Mouse (Mus musculus) hindbrain, embryonic 10.5 days (tissue): ENCODE results near the gene Pik3ca. TPM values are rescaled to one million over a fixed set of nuclear protein-coding genes. Genes with fewer than 3 reads are reported as not detected.

Experiments used
- DNase-seq: peaks from one replicate; pipeline ENCODE4 v3.0.0-alpha.2; 2017; ENCODE audit warnings: low spot score
- H3K27ac ChIP-seq: fragments of 300-500 bp; sonication (generic); 2 replicates; pipeline ENCODE4 v1.5.1; 2016; ENCODE audit warnings: mild to moderate bottlenecking, moderate library complexity
- H3K27me3 ChIP-seq: fragments of 300-500 bp; sonication (generic); 2 replicates; pipeline ENCODE4 v1.6.1; 2016; ENCODE audit warnings: mild to moderate bottlenecking; ENCODE audit not compliant: poor library complexity, insufficient read depth, severe bottlenecking
- H3K36me3 ChIP-seq: fragments of 300-500 bp; sonication (generic); 2 replicates; pipeline ENCODE4 v1.6.1; 2016; ENCODE audit warnings: mild to moderate bottlenecking, moderate library complexity
- H3K4me1 ChIP-seq: fragments of 300-500 bp; sonication (generic); replicated peaks from 2 replicates; pipeline ENCODE4 v1.6.1; 2016; ENCODE audit warnings: mild to moderate bottlenecking
- H3K4me3 ChIP-seq: fragments of 300-500 bp; sonication (generic); 2 replicates; pipeline ENCODE4 v1.5.1; 2016; ENCODE audit warnings: mild to moderate bottlenecking, moderate library complexity
- H3K9me3 ChIP-seq: fragments of 300-500 bp; sonication (generic); 2 replicates; pipeline ENCODE4 v1.6.1; 2016; ENCODE audit warnings: mild to moderate bottlenecking, moderate library complexity
- WGBS: fragments of 180-500 bp; shearing (Covaris S2); methylation state at CpG from one replicate; pipeline ENCODE4 v1.1.7; 2016; 5-methylcytosine and 5-hydroxymethylcytosine counted together
- polyA plus RNA-seq: library from polyadenylated mRNA; unstranded; fragments of >200 nt; fragmentation: Nextera tagmentation; extraction: Ambion mirVana; gene quantifications from 2 replicates; pipeline ENCODE4 v1.2.1, GENCODE M21; 2016

The Pik3ca gene
- polyA plus RNA-seq, 1 experiment from 2014 or later = 7.4 TPM

- WGBS = 68% methylated on average over 14 of the region's 14 CpGs
These were observed 74.9 kb downstream of the Pik3ca start for GRCm38 (mm10) chr3:32472191-32472900.

GRCm38 (mm10) chr3:32473184-32473583, 75.7 kb downstream of the Pik3ca start:
- Histone ChIP-seq H3K27me3 (no peaks in the 10 kb centered on the region), H3K36me3 (no peaks in the 10 kb centered on the region), H3K9me3 (no peaks in the 10 kb centered on the region), H3K4me3 (no peak overlapping the region), H3K27ac (no peak overlapping the region), H3K4me1 (0 out of 2 replicates have a peak, but pooled peaks cover 6% of the 10 kb centered on the region)
- 89% methylated on average over 10 of the region's 10 CpGs for WGBS
- DNase-seq = no peak

More at GRCm38 (mm10) chr3:32472191-32472900, 74.9 kb downstream of the Pik3ca start:
- no peaks in the 10 kb centered on the region for H3K36me3 ChIP-seq
- H3K27ac ChIP-seq = 0 out of 2 replicates have a peak overlapping the region, but pooled peaks have one; percentile 56
- H3K4me3 ChIP-seq = no peak overlapping the region
- no peaks in the 10 kb centered on the region for H3K9me3 ChIP-seq
- DNase-seq = no peak
- 0 out of 2 replicates have a peak, but pooled peaks cover 6% of the 10 kb centered on the region for H3K4me1 ChIP-seq
- H3K27me3 ChIP-seq = no peaks in the 10 kb centered on the region

- no peaks in the 10 kb centered on the region for H3K4me1 ChIP-seq
- H3K27me3 ChIP-seq = no peaks in the 10 kb centered on the region
- no peak for DNase-seq
- no peaks in the 10 kb centered on the region for H3K9me3 ChIP-seq
- WGBS = 95% methylated on average over 7 of the region's 7 CpGs
- no peaks in the 10 kb centered on the region for H3K36me3 ChIP-seq
- H3K4me3 ChIP-seq = no peak overlapping the region
- no peak overlapping the region for H3K27ac ChIP-seq
These were observed 82.5 kb downstream of the Pik3ca start for GRCm38 (mm10) chr3:32479961-32480360.

- no peak overlapping the region for H3K27ac ChIP-seq
- H3K4me1 ChIP-seq = no peaks in the 10 kb centered on the region
- no peaks in the 10 kb centered on the region for H3K27me3 ChIP-seq
- H3K36me3 ChIP-seq = no peaks in the 10 kb centered on the region
- no peak overlapping the region for H3K4me3 ChIP-seq
- no peaks in the 10 kb centered on the region for H3K9me3 ChIP-seq
- no peak for DNase-seq
- 83% methylated on average over 3 of the region's 3 CpGs for WGBS
These were observed 85.6 kb downstream of the Pik3ca start for GRCm38 (mm10) chr3:32483035-32483434.

- Histone ChIP-seq H3K36me3 (no peaks in the 10 kb centered on the region), H3K9me3 (no peaks in the 10 kb centered on the region), H3K27ac (no peak overlapping the region), H3K4me3 (no peak overlapping the region), H3K27me3 (no peaks in the 10 kb centered on the region), H3K4me1 (no peaks in the 10 kb centered on the region)
- 84% methylated on average over 4 of the region's 4 CpGs for WGBS
- no peak for DNase-seq
These were observed 89.1 kb downstream of the Pik3ca start for GRCm38 (mm10) chr3:32486543-32486942.

- no peak for DNase-seq
- H3K9me3 ChIP-seq = no peaks in the 10 kb centered on the region
- H3K27ac ChIP-seq = no peak overlapping the region
- H3K27me3 ChIP-seq = no peaks in the 10 kb centered on the region
- no peaks in the 10 kb centered on the region for H3K4me1 ChIP-seq
- no peak overlapping the region for H3K4me3 ChIP-seq
- 83% methylated on average over 6 of the region's 6 CpGs for WGBS
- no peaks in the 10 kb centered on the region for H3K36me3 ChIP-seq
These were observed 90.7 kb downstream of the Pik3ca start for GRCm38 (mm10) chr3:32488172-32488571.

- H3K27ac ChIP-seq = no peak overlapping the region
- 84% methylated on average over 15 of the region's 15 CpGs for WGBS
- no peak overlapping the region for H3K4me3 ChIP-seq
- H3K27me3 ChIP-seq = no peaks in the 10 kb centered on the region
- DNase-seq = no peak
- no peaks in the 10 kb centered on the region for H3K36me3 ChIP-seq
- no peaks in the 10 kb centered on the region for H3K9me3 ChIP-seq
- peaks cover 8% of the 10 kb centered on the region for H3K4me1 ChIP-seq
These were observed 92.8 kb downstream of the Pik3ca start for GRCm38 (mm10) chr3:32490076-32490927.

- no peaks in the 10 kb centered on the region for H3K27me3 ChIP-seq
- H3K9me3 ChIP-seq = no peaks in the 10 kb centered on the region
- no peak for DNase-seq
These were observed 93.5 kb downstream of the Pik3ca start for GRCm38 (mm10) chr3:32490928-32491315.

GRCm38 (mm10) chr3:32492097-32493090, 94.9 kb downstream of the Pik3ca start, which contains the start of gene Kcnmb3:
Gene Kcnmb3, minus strand, starts transcription at chr3:32492231.
- Histone ChIP-seq H3K27ac (no peak within 1 kb of the TSS), H3K36me3 (no peaks in the 10 kb centered on the region), H3K4me1 (peaks cover 23% of the 10 kb centered on the region), H3K27me3 (no peaks in the 10 kb centered on the region), H3K9me3 (no peaks in the 10 kb centered on the region), H3K4me3 (no peak within 1 kb of the TSS)
- WGBS = 84% methylated on average over 11 of the region's 11 CpGs
- DNase-seq = no peak

More at GRCm38 (mm10) chr3:32490928-32491315, 93.5 kb downstream of the Pik3ca start:
- H3K4me1 ChIP-seq = peaks cover 14% of the 10 kb centered on the region
- H3K4me3 ChIP-seq = no peak overlapping the region
- H3K36me3 ChIP-seq = no peaks in the 10 kb centered on the region
- no peak overlapping the region for H3K27ac ChIP-seq

- Histone ChIP-seq H3K27ac (no peak overlapping the region), H3K4me1 (peaks cover 23% of the 10 kb centered on the region), H3K36me3 (no peaks in the 10 kb centered on the region), H3K4me3 (no peak overlapping the region), H3K9me3 (no peaks in the 10 kb centered on the region), H3K27me3 (no peaks in the 10 kb centered on the region)
- WGBS = 82% methylated on average over 8 of the region's 8 CpGs
- DNase-seq = no peak
These were observed 97.1 kb downstream of the Pik3ca start for GRCm38 (mm10) chr3:32494387-32495087.

- H3K9me3 ChIP-seq = no peaks in the 10 kb centered on the region
- no peak for DNase-seq
- H3K27ac ChIP-seq = peak overlapping the region; percentile 76
- H3K36me3 ChIP-seq = no peaks in the 10 kb centered on the region
- H3K27me3 ChIP-seq = no peaks in the 10 kb centered on the region
- no peak overlapping the region for H3K4me3 ChIP-seq
- WGBS = 50% methylated on average over 8 of the region's 8 CpGs
- H3K4me1 ChIP-seq = peaks cover 23% of the 10 kb centered on the region
These were observed 97.8 kb downstream of the Pik3ca start for GRCm38 (mm10) chr3:32495088-32495770.
